Mouse (Mus musculus) neural tube, embryonic 13.5 days (tissue): ENCODE measurements at regions not wholly inside any gene's neighbourhood (a gene's known extent, or its start where the extent isn't known, plus 50 kb on each side); places are given as distances from the start of the nearest gene placed in this dataset.

Experiments
- ATAC-seq: fragments of 200-750 bp; cut with Nextera tagmentation; 2 replicates; pipeline ENCODE4 v1.8.0; 2017; ENCODE audit warnings: low read depth, mild to moderate bottlenecking, moderate TSS enrichment, moderate library complexity
- H3K27ac ChIP-seq: fragments of 300-500 bp; sonication (generic); replicated peaks from 2 replicates; pipeline ENCODE4 v1.5.1; 2015; ENCODE audit warnings: moderate library complexity, mild to moderate bottlenecking, inconsistent platforms
- H3K27me3 ChIP-seq: fragments of 300-500 bp; sonication (generic); 2 replicates; pipeline ENCODE4 v1.6.1; 2015; ENCODE audit warnings: mild to moderate bottlenecking, inconsistent platforms
- H3K36me3 ChIP-seq: fragments of 300-500 bp; sonication (generic); 2 replicates; pipeline ENCODE4 v1.6.1; 2015; ENCODE audit warnings: mild to moderate bottlenecking, inconsistent platforms
- H3K4me1 ChIP-seq: fragments of 300-500 bp; sonication (generic); replicated peaks from 2 replicates; pipeline ENCODE4 v1.6.1; 2015; ENCODE audit warnings: inconsistent platforms
- H3K4me2 ChIP-seq: fragments of 300-500 bp; sonication (generic); 2 replicates; pipeline ENCODE4 v1.6.1; 2015; ENCODE audit warnings: inconsistent platforms, mild to moderate bottlenecking, moderate library complexity
- H3K4me3 ChIP-seq: fragments of 300-500 bp; sonication (generic); 2 replicates; pipeline ENCODE4 v1.5.1; 2015; ENCODE audit warnings: mild to moderate bottlenecking, inconsistent platforms
- H3K9ac ChIP-seq: fragments of 300-500 bp; sonication (generic); 2 replicates; pipeline ENCODE4 v1.6.1; 2015; ENCODE audit warnings: moderate library complexity, mild to moderate bottlenecking, inconsistent platforms
- H3K9me3 ChIP-seq: fragments of 300-500 bp; sonication (generic); 2 replicates; pipeline ENCODE4 v1.6.1; 2016; ENCODE audit warnings: inconsistent platforms
- WGBS: fragments of 180-500 bp; shearing (Covaris S2); methylation state at CpG from one replicate; pipeline ENCODE4 v1.1.7; 2015; 5-methylcytosine and 5-hydroxymethylcytosine counted together

- Histone ChIP-seq H3K27me3 (no peaks in the 10 kb centered on the region), H3K4me3 (no peak overlapping the region), H3K4me1 (no peaks in the 10 kb centered on the region), H3K27ac (no peak overlapping the region), H3K9ac (no peak overlapping the region), H3K36me3 (no peaks in the 10 kb centered on the region), H3K9me3 (no peaks in the 10 kb centered on the region), H3K4me2 (no peak overlapping the region)
- 74% methylated on average over 31 of the region's 31 CpGs for WGBS
- ATAC-seq: no peak
These were observed 106.5 kb upstream of the Hand2 start for GRCm38 (mm10) chr8:57213982-57214930.

- WGBS: 79% methylated on average over 4 of the region's 4 CpGs
- H3K4me2 ChIP-seq: no peak overlapping the region
- H3K27me3 ChIP-seq: no peaks in the 10 kb centered on the region
- no peaks in the 10 kb centered on the region for H3K36me3 ChIP-seq
- no peak overlapping the region for H3K27ac ChIP-seq
- H3K9me3 ChIP-seq: no peaks in the 10 kb centered on the region
- no peak overlapping the region for H3K9ac ChIP-seq
- H3K4me3 ChIP-seq: no peak overlapping the region
- no peaks in the 10 kb centered on the region for H3K4me1 ChIP-seq
- ATAC-seq: no peak
These were observed 90.2 kb upstream of the Hand2 start for GRCm38 (mm10) chr8:57230594-57230993.

GRCm38 (mm10) chr8:57242301-57242700, 78.5 kb upstream of the Hand2 start:
- no peak for ATAC-seq
- H3K9ac ChIP-seq: no peak overlapping the region
- H3K4me3 ChIP-seq: no peak overlapping the region
- H3K4me1 ChIP-seq: no peaks in the 10 kb centered on the region
- no peaks in the 10 kb centered on the region for H3K9me3 ChIP-seq
- no peaks in the 10 kb centered on the region for H3K36me3 ChIP-seq
- no peak overlapping the region for H3K27ac ChIP-seq
- no peaks in the 10 kb centered on the region for H3K27me3 ChIP-seq
- WGBS: 71% methylated on average over 2 of the region's 2 CpGs
- H3K4me2 ChIP-seq: no peak overlapping the region

- Histone ChIP-seq H3K9me3 (no peaks in the 10 kb centered on the region), H3K27me3 (no peaks in the 10 kb centered on the region), H3K27ac (no peak overlapping the region), H3K9ac (no peak overlapping the region), H3K4me1 (no peaks in the 10 kb centered on the region), H3K36me3 (no peaks in the 10 kb centered on the region), H3K4me3 (no peak overlapping the region), H3K4me2 (no peak overlapping the region)
- ATAC-seq: no peak
- 78% methylated on average over 5 of the region's 5 CpGs for WGBS
These were observed 71.7 kb upstream of the Hand2 start for GRCm38 (mm10) chr8:57249061-57249460.
